ENCODE assay signal across 8 mouse cellular contexts in genomic region chr6:119417354-119417753, GRCm38 (mm10). TPM values are rescaled to one million over a fixed set of nuclear protein-coding genes. Genes with fewer than 3 reads are reported as not detected.
DNase-seq lines count a peak whose midpoint lies in the region; ATAC-seq lines count a peak whose summit lies in the region.

TSS of gene Adipor2 (minus strand) at chr6:119417704.

- WGBS in heart, embryonic 16.5 days, result 9% methylated on average over 12 of the region's 12 CpGs
- WGBS in liver, embryonic 15.5 days (ENCODE audit: insufficient replicate concordance), result 1% methylated on average over 12 of the region's 12 CpGs
- 5% methylated on average over 12 of the region's 12 CpGs for WGBS in neural tube, embryonic 11.5 days

- H3K36me3 ChIP-seq in heart, embryonic 16.5 days (ENCODE audit: control insufficient read depth, insufficient read depth), result no peaks in the 10 kb centered on the region
- no peaks in the 10 kb centered on the region for H3K36me3 ChIP-seq in liver, embryonic 15.5 days (replicated peaks)
- no peaks in the 10 kb centered on the region for H3K36me3 ChIP-seq in neural tube, embryonic 11.5 days (ENCODE audit: control insufficient read depth, insufficient read depth, low read length)

- peak within 1 kb of the TSS; percentile 78 for H3K27ac ChIP-seq in heart, embryonic 16.5 days (ENCODE audit: low read length)
- H3K27ac ChIP-seq in liver, embryonic 15.5 days (replicated peaks), result no peak within 1 kb of the TSS
- no peak within 1 kb of the TSS for H3K27ac ChIP-seq in neural tube, embryonic 11.5 days (ENCODE audit: low read depth, low read length)

- no peaks in the 10 kb centered on the region for H3K27me3 ChIP-seq in heart, embryonic 16.5 days (ENCODE audit: control insufficient read depth, insufficient read depth, low read length)
- H3K27me3 ChIP-seq in liver, embryonic 15.5 days, result no peaks in the 10 kb centered on the region
- H3K27me3 ChIP-seq in neural tube, embryonic 11.5 days (ENCODE audit: control insufficient read depth, insufficient read depth, low read length), result no peaks in the 10 kb centered on the region

- peak within 1 kb of the TSS; percentile 27; the same call in 1 of the 2 replicates for H3K9ac ChIP-seq in heart, embryonic 16.5 days (ENCODE audit: low read length)
- H3K9ac ChIP-seq in liver, embryonic 15.5 days, result no peak within 1 kb of the TSS
- H3K9ac ChIP-seq in neural tube, embryonic 11.5 days (ENCODE audit: low read length), result no peak within 1 kb of the TSS

- peak within 1 kb of the TSS; percentile 61 for H3K4me2 ChIP-seq in heart, embryonic 16.5 days (ENCODE audit: low read depth, low read length)
- peak within 1 kb of the TSS; percentile 64 for H3K4me2 ChIP-seq in liver, embryonic 15.5 days
- H3K4me2 ChIP-seq in neural tube, embryonic 11.5 days (ENCODE audit: low read depth), result peak within 1 kb of the TSS; percentile 5; the same call in 1 of the 2 replicates

- peak within 1 kb of the TSS; percentile 41 for H3K4me3 ChIP-seq in heart, embryonic 16.5 days (ENCODE audit: low read length)
- H3K4me3 ChIP-seq in liver, embryonic 15.5 days (replicated peaks), result peak within 1 kb of the TSS; percentile 32
- no peak within 1 kb of the TSS for H3K4me3 ChIP-seq in neural tube, embryonic 11.5 days (ENCODE audit: low read depth, low read length)

- ATAC-seq in erythroid progenitor cell, adult 5-6 weeks (replicated peaks; ENCODE audit: low FRiP score, poor library complexity, severe bottlenecking), result 0 out of 2 replicates have a peak, but pooled peaks have one; percentile 78
- ATAC-seq in heart, embryonic 16.5 days (replicated peaks; ENCODE audit: extremely low read depth, insufficient read depth, low FRiP score), result peak; percentile 64
- peak; percentile 70; the same call in 1 of the 2 replicates for ATAC-seq in liver, embryonic 15.5 days (ENCODE audit: insufficient read depth)
- peak; percentile 60 for ATAC-seq in neural tube, embryonic 11.5 days (ENCODE audit: insufficient read depth, low FRiP score, low TSS enrichment)

- no peaks in the 10 kb centered on the region for H3K9me3 ChIP-seq in heart, embryonic 16.5 days (replicated peaks; ENCODE audit: control insufficient read depth, low read length)
- no peaks in the 10 kb centered on the region for H3K9me3 ChIP-seq in liver, embryonic 15.5 days (replicated peaks)
- no peaks in the 10 kb centered on the region for H3K9me3 ChIP-seq in neural tube, embryonic 11.5 days (ENCODE audit: control insufficient read depth, low read length)

- DNase-seq in urinary bladder, adult 18-20 months (ENCODE audit: low spot score in 2 of 2), result peak; percentile 55 to 71
- no peak for DNase-seq in urinary bladder, postnatal 10 days (ENCODE audit: low spot score)
- peak; percentile 44 to 78 for DNase-seq in kidney, postnatal 36 days
- peak; percentile 72 for DNase-seq in neural tube, embryonic 11.5 days (ENCODE audit: low spot score)
- peak; percentile 64 for DNase-seq in urinary bladder, postnatal 25 days (ENCODE audit: low spot score)

- H3K4me1 ChIP-seq in heart, embryonic 16.5 days (ENCODE audit: control insufficient read depth, insufficient read depth, low read length), result peaks cover 13% of the 10 kb centered on the region
- peaks cover 19% of the 10 kb centered on the region for H3K4me1 ChIP-seq in liver, embryonic 15.5 days (replicated peaks)
- H3K4me1 ChIP-seq in neural tube, embryonic 11.5 days (ENCODE audit: control insufficient read depth, insufficient read depth, low read length), result no peaks in the 10 kb centered on the region; the same call in 1 of the 2 replicates

RNA-seq across cellular contexts. Expression of gene Adipor2, which starts in this region (rescaled TPM):
- 41.4 and 46.5 TPM in 2 replicates for total RNA-seq in erythroid progenitor cell, adult 5-6 weeks (2015; ENCODE audit: low replicate concordance)
- total RNA-seq in erythroid progenitor cell, adult 5-6 weeks (2017; ENCODE audit: low replicate concordance), result 54.3 and 63.2 TPM in 2 replicates
- 29.8 and 37.5 TPM in 2 replicates for polyA plus RNA-seq in heart, embryonic 16.5 days (2015; fragmentation: Nextera tagmentation; extraction: Ambion mirVana)
- 36.5 and 38.5 TPM in 2 replicates for polyA plus RNA-seq in liver, embryonic 15.5 days (2015; fragmentation: Nextera tagmentation; extraction: Ambion mirVana)
- polyA plus RNA-seq in neural tube, embryonic 11.5 days (2014; fragmentation: Nextera tagmentation; extraction: Ambion mirVana), result 20.6 and 21.7 TPM in 2 replicates

Comparison
In these comparisons a context has a peak if more than half of its experiments do, and no peak if none do; other contexts are left out.
1. H3K4me2 ChIP-seq: peak in every context shown above with its lines; median percentile 64 in liver, embryonic 15.5 days; 61 in heart, embryonic 16.5 days; 5 in neural tube, embryonic 11.5 days.